Mouse (Mus musculus): Measurements from ENCODE around the gene Klrk1.

GRCm38 (mm10) chr6:129591508-129591907, 32.2 kb downstream of the Klrk1 start, which contains the start of gene Klrd1:
- no peak for TF ChIP-seq POLR2A (IDR thresholded peaks at IDR 0.05; ENCODE audit: borderline replicate concordance, control insufficient read depth, low read depth, low read length)
- TF ChIP-seq CTCF (IDR thresholded peaks at IDR 0.05; ENCODE audit: control insufficient read depth, insufficient read depth, low read length): no peak

All from bone marrow, adult 2 months (tissue).